Mouse (Mus musculus): ENCODE data around the gene Tmem87a.

- TF ChIP-seq POLR2A (IDR thresholded peaks at IDR 0.05; ENCODE audit: insufficient read depth, low read length) (no peak), CTCF (IDR thresholded peaks at IDR 0.05; ENCODE audit: low read depth, low read length) (no peak)
These were observed 11.5 kb downstream of the Tmem87a start for GRCm38 (mm10) chr2:120392406-120392805.
